Mouse (Mus musculus) small intestine, adult 2 months (tissue): ENCODE measurements around the gene Cldnd2.

Source experiments
- CTCF ChIP-seq: fragments of 200-500 bp; IDR thresholded peaks from 2 replicates; pipeline ENCODE4 v1.5.1; 2012; ENCODE audit warnings: low read depth, mild to moderate bottlenecking, control low read depth, inconsistent platforms, low read length, moderate library complexity, mixed read lengths; ENCODE audit not compliant: insufficient replicate concordance, insufficient read length; ENCODE audit errors: extremely low read depth
- POLR2A ChIP-seq: fragments of 200-500 bp; IDR thresholded peaks from 2 replicates; pipeline ENCODE4 v1.6.1; 2012; ENCODE audit warnings: low read depth, mild to moderate bottlenecking, control low read depth, inconsistent platforms, low read length, moderate library complexity

DNA sequence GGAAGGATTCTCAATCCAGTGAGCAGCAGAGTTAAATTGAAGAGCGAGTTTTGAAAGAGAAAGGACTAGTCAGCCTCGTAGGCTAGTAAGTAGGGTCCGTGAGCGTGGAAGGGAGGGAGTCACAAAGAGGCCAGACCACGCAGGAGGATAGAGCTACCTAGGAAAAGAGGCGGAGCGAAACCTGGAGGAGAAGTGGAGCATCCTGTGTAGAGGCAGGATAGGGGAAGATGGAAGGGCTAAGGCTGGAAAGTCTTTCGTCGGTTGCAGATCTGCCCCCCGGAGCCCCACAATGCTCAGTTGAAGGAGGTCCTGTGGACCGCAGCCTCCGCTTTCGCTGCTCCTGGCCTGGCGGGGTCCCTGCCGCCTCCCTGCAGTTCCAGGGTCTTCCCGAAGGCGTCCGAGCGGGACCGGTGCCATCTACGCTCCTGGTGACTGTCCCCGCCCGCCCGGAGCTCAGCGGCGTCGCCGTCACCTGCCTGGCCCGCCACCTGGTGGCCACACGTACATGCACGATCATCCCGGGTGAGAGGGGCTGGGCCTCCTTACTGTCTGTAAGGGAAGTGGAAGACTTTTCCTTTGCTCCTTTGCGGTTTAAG, 25.6 kb downstream of the Cldnd2 start:
- TF ChIP-seq CTCF (peak; percentile 90), POLR2A (no peak)
